Mouse (Mus musculus): ENCODE results near the gene Chst1. TPM values are rescaled to one million over a fixed set of nuclear protein-coding genes. Genes with fewer than 3 reads are reported as not detected.

The Chst1 gene
- polyA plus RNA-seq, 1 experiment from 2014 or later, result 20.0 TPM

GRCm38 (mm10) chr2:92627633-92628032 is 28.1 kb downstream of the Chst1 start:
- H3K4me2 ChIP-seq (replicated peaks), result no peak overlapping the region
- H3K9ac ChIP-seq, result no peak overlapping the region
- DNase-seq (ENCODE audit: low spot score), result no peak
- no peaks in the 10 kb centered on the region for H3K9me3 ChIP-seq (ENCODE audit: control insufficient read depth, low read length)
- no peaks in the 10 kb centered on the region for H3K4me1 ChIP-seq (replicated peaks; ENCODE audit: control insufficient read depth, insufficient read depth, low read length)
- no peak overlapping the region for H3K27ac ChIP-seq
- no peak overlapping the region for H3K4me3 ChIP-seq (replicated peaks; ENCODE audit: low read length)
- H3K27me3 ChIP-seq (ENCODE audit: control insufficient read depth, insufficient read depth, low read length), result no peaks in the 10 kb centered on the region
- 86% methylated on average over 2 of the region's 2 CpGs for WGBS
- H3K36me3 ChIP-seq (replicated peaks; ENCODE audit: control insufficient read depth, insufficient read depth), result no peaks in the 10 kb centered on the region
- ATAC-seq (ENCODE audit: low FRiP score), result no peak

- ATAC-seq (ENCODE audit: low FRiP score), result no peak
Observed at GRCm38 (mm10) chr2:92630799-92631198, 31.3 kb downstream of the Chst1 start.

GRCm38 (mm10) chr2:92632027-92632426 is 32.5 kb downstream of the Chst1 start:
- ATAC-seq (ENCODE audit: low FRiP score) (no peak), DNase-seq (ENCODE audit: low spot score) (no peak)
- Histone ChIP-seq H3K4me2 (replicated peaks) (no peak overlapping the region), H3K27ac (no peak overlapping the region), H3K9me3 (ENCODE audit: control insufficient read depth, low read length) (no peaks in the 10 kb centered on the region), H3K4me1 (replicated peaks; ENCODE audit: control insufficient read depth, insufficient read depth, low read length) (no peaks in the 10 kb centered on the region), H3K4me3 (replicated peaks; ENCODE audit: low read length) (no peak overlapping the region), H3K27me3 (ENCODE audit: control insufficient read depth, insufficient read depth, low read length) (no peaks in the 10 kb centered on the region), H3K9ac (no peak overlapping the region), H3K36me3 (replicated peaks; ENCODE audit: control insufficient read depth, insufficient read depth) (no peaks in the 10 kb centered on the region)
- WGBS, result 42% methylated on average over 1 of the region's 1 CpGs

More at GRCm38 (mm10) chr2:92630799-92631198, 31.3 kb downstream of the Chst1 start:
- Histone ChIP-seq H3K4me2 (replicated peaks) (no peak overlapping the region), H3K36me3 (replicated peaks; ENCODE audit: control insufficient read depth, insufficient read depth) (no peaks in the 10 kb centered on the region), H3K9me3 (ENCODE audit: control insufficient read depth, low read length) (no peaks in the 10 kb centered on the region), H3K27me3 (ENCODE audit: control insufficient read depth, insufficient read depth, low read length) (no peaks in the 10 kb centered on the region), H3K4me1 (replicated peaks; ENCODE audit: control insufficient read depth, insufficient read depth, low read length) (no peaks in the 10 kb centered on the region), H3K27ac (no peak overlapping the region), H3K9ac (no peak overlapping the region), H3K4me3 (replicated peaks; ENCODE audit: low read length) (no peak overlapping the region)
- 92% methylated on average over 11 of the region's 11 CpGs for WGBS
- no peak for DNase-seq (ENCODE audit: low spot score)

GRCm38 (mm10) chr2:92640555-92640954 is 41.0 kb downstream of the Chst1 start:
- Histone ChIP-seq H3K27me3 (ENCODE audit: control insufficient read depth, insufficient read depth, low read length) (no peaks in the 10 kb centered on the region), H3K9me3 (ENCODE audit: control insufficient read depth, low read length) (no peaks in the 10 kb centered on the region), H3K36me3 (replicated peaks; ENCODE audit: control insufficient read depth, insufficient read depth) (no peaks in the 10 kb centered on the region), H3K27ac (no peak overlapping the region), H3K4me1 (replicated peaks; ENCODE audit: control insufficient read depth, insufficient read depth, low read length) (0 out of 2 replicates have a peak, but pooled peaks cover 4% of the 10 kb centered on the region), H3K4me2 (replicated peaks) (no peak overlapping the region), H3K4me3 (replicated peaks; ENCODE audit: low read length) (no peak overlapping the region), H3K9ac (no peak overlapping the region)
- no peak for DNase-seq (ENCODE audit: low spot score)
- ATAC-seq (ENCODE audit: low FRiP score), result no peak
- WGBS, result 26% methylated on average over 8 of the region's 8 CpGs

GRCm38 (mm10) chr2:92645282-92646037 is 46.0 kb downstream of the Chst1 start:
- Histone ChIP-seq H3K27ac (peak overlapping the region; percentile 55), H3K9ac (no peak overlapping the region)

GRCm38 (mm10) chr2:92649154-92649801 is 49.8 kb downstream of the Chst1 start:
- H3K36me3 ChIP-seq (replicated peaks; ENCODE audit: control insufficient read depth, insufficient read depth), result no peaks in the 10 kb centered on the region
- H3K4me2 ChIP-seq (replicated peaks), result no peak overlapping the region
- H3K27me3 ChIP-seq (ENCODE audit: control insufficient read depth, insufficient read depth, low read length), result no peaks in the 10 kb centered on the region
- no peak for DNase-seq (ENCODE audit: low spot score)
- WGBS, result 61% methylated on average over 5 of the region's 5 CpGs
- ATAC-seq (ENCODE audit: low FRiP score), result no peak
- H3K27ac ChIP-seq, result no peak overlapping the region
- H3K9me3 ChIP-seq (ENCODE audit: control insufficient read depth, low read length), result no peaks in the 10 kb centered on the region
- H3K4me1 ChIP-seq (replicated peaks; ENCODE audit: control insufficient read depth, insufficient read depth, low read length), result 0 out of 2 replicates have a peak, but pooled peaks cover 6% of the 10 kb centered on the region
- no peak overlapping the region for H3K9ac ChIP-seq
- H3K4me3 ChIP-seq (replicated peaks; ENCODE audit: low read length), result no peak overlapping the region

More at GRCm38 (mm10) chr2:92645282-92646037, 46.0 kb downstream of the Chst1 start:
- Histone ChIP-seq H3K4me3 (replicated peaks; ENCODE audit: low read length) (no peak overlapping the region), H3K4me1 (replicated peaks; ENCODE audit: control insufficient read depth, insufficient read depth, low read length) (0 out of 2 replicates have a peak, but pooled peaks cover 6% of the 10 kb centered on the region), H3K27me3 (ENCODE audit: control insufficient read depth, insufficient read depth, low read length) (no peaks in the 10 kb centered on the region), H3K9me3 (ENCODE audit: control insufficient read depth, low read length) (no peaks in the 10 kb centered on the region), H3K36me3 (replicated peaks; ENCODE audit: control insufficient read depth, insufficient read depth) (no peaks in the 10 kb centered on the region), H3K4me2 (replicated peaks) (no peak overlapping the region)
- 40% methylated on average over 7 of the region's 7 CpGs for WGBS
- ATAC-seq (ENCODE audit: low FRiP score), result no peak
- no peak for DNase-seq (ENCODE audit: low spot score)

GRCm38 (mm10) chr2:92650428-92650827 is 50.9 kb downstream of the Chst1 start:
- 0 out of 2 replicates have a peak, but pooled peaks cover 3% of the 10 kb centered on the region for H3K4me1 ChIP-seq (replicated peaks; ENCODE audit: control insufficient read depth, insufficient read depth, low read length)
- no peak for DNase-seq (ENCODE audit: low spot score)
- no peak overlapping the region for H3K27ac ChIP-seq
- no peak; the same call in 1 of the 2 replicates for ATAC-seq (ENCODE audit: low FRiP score)
- WGBS, result 50% methylated on average over 1 of the region's 1 CpGs
- no peaks in the 10 kb centered on the region for H3K9me3 ChIP-seq (ENCODE audit: control insufficient read depth, low read length)
- no peak overlapping the region for H3K4me3 ChIP-seq (replicated peaks; ENCODE audit: low read length)
- no peaks in the 10 kb centered on the region for H3K27me3 ChIP-seq (ENCODE audit: control insufficient read depth, insufficient read depth, low read length)
- no peaks in the 10 kb centered on the region for H3K36me3 ChIP-seq (replicated peaks; ENCODE audit: control insufficient read depth, insufficient read depth)
- no peak overlapping the region for H3K4me2 ChIP-seq (replicated peaks)
- H3K9ac ChIP-seq, result no peak overlapping the region

GRCm38 (mm10) chr2:92651294-92651816 is 51.8 kb downstream of the Chst1 start:
- WGBS, result 89% methylated on average over 7 of the region's 7 CpGs
- Histone ChIP-seq H3K36me3 (replicated peaks; ENCODE audit: control insufficient read depth, insufficient read depth) (no peaks in the 10 kb centered on the region), H3K4me3 (replicated peaks; ENCODE audit: low read length) (no peak overlapping the region), H3K27me3 (ENCODE audit: control insufficient read depth, insufficient read depth, low read length) (no peaks in the 10 kb centered on the region), H3K9ac (no peak overlapping the region), H3K27ac (no peak overlapping the region), H3K4me2 (replicated peaks) (no peak overlapping the region), H3K4me1 (replicated peaks; ENCODE audit: control insufficient read depth, insufficient read depth, low read length) (no peaks in the 10 kb centered on the region), H3K9me3 (ENCODE audit: control insufficient read depth, low read length) (no peaks in the 10 kb centered on the region)
- DNase-seq (ENCODE audit: low spot score) (no peak), ATAC-seq (ENCODE audit: low FRiP score) (no peak)

GRCm38 (mm10) chr2:92657189-92657588 is 57.7 kb downstream of the Chst1 start:
- WGBS, result 86% methylated on average over 2 of the region's 2 CpGs
- no peaks in the 10 kb centered on the region for H3K36me3 ChIP-seq (replicated peaks; ENCODE audit: control insufficient read depth, insufficient read depth)

More at GRCm38 (mm10) chr2:92657189-92657588, 57.7 kb downstream of the Chst1 start:
- Histone ChIP-seq H3K9me3 (ENCODE audit: control insufficient read depth, low read length) (no peaks in the 10 kb centered on the region), H3K4me1 (replicated peaks; ENCODE audit: control insufficient read depth, insufficient read depth, low read length) (no peaks in the 10 kb centered on the region), H3K4me3 (replicated peaks; ENCODE audit: low read length) (no peak overlapping the region), H3K4me2 (replicated peaks) (no peak overlapping the region), H3K27me3 (ENCODE audit: control insufficient read depth, insufficient read depth, low read length) (no peaks in the 10 kb centered on the region), H3K9ac (no peak overlapping the region), H3K27ac (no peak overlapping the region)
- no peak for DNase-seq (ENCODE audit: low spot score)
- ATAC-seq (ENCODE audit: low FRiP score), result no peak

Data from hindbrain, embryonic 14.5 days (tissue).